Mouse (Mus musculus) stomach, postnatal 0 days (tissue): ENCODE data around the gene Meltf. TPM values are rescaled to one million over a fixed set of nuclear protein-coding genes. Genes with fewer than 3 reads are reported as not detected.

Experiments
- ATAC-seq: fragments of 200-750 bp; cut with Nextera tagmentation; 2 replicates; pipeline ENCODE4 v1.8.0; 2017; ENCODE audit not compliant: low FRiP score, low TSS enrichment
- DNase-seq: peaks from one replicate; pipeline ENCODE4 v3.0.0-alpha.2; 2016; ENCODE audit warnings: low spot score
- H3K27ac ChIP-seq: fragments of 300-500 bp; sonication (generic); replicated peaks from 2 replicates; pipeline ENCODE4 v1.5.1; 2014; ENCODE audit warnings: mild to moderate bottlenecking, control low read depth
- H3K27me3 ChIP-seq: fragments of 300-500 bp; sonication (generic); 2 replicates; pipeline ENCODE4 v1.6.1; 2014; ENCODE audit warnings: low read length; ENCODE audit not compliant: control insufficient read depth, insufficient read depth
- H3K36me3 ChIP-seq: fragments of 300-500 bp; sonication (generic); 2 replicates; pipeline ENCODE4 v1.6.1; 2014; ENCODE audit warnings: low read length, mixed read lengths; ENCODE audit not compliant: control insufficient read depth, insufficient read depth
- H3K4me1 ChIP-seq: fragments of 300-500 bp; sonication (generic); replicated peaks from 2 replicates; pipeline ENCODE4 v1.6.1; 2014; ENCODE audit warnings: antibody characterized with exemption; ENCODE audit not compliant: control insufficient read depth, insufficient read depth
- H3K4me2 ChIP-seq: fragments of 300-500 bp; sonication (generic); replicated peaks from 2 replicates; pipeline ENCODE4 v1.6.1; 2014; ENCODE audit warnings: low read depth, mild to moderate bottlenecking, control low read depth, moderate library complexity
- H3K4me3 ChIP-seq: fragments of 300-500 bp; sonication (generic); 2 replicates; pipeline ENCODE4 v1.5.1; 2014; ENCODE audit warnings: low read depth, low read length, control low read depth
- H3K9ac ChIP-seq: fragments of 300-500 bp; sonication (generic); 2 replicates; pipeline ENCODE4 v1.6.1; 2014; ENCODE audit warnings: mild to moderate bottlenecking, low read length, control low read depth, mixed read lengths
- H3K9me3 ChIP-seq: fragments of 300-500 bp; sonication (generic); 2 replicates; pipeline ENCODE4 v1.6.1; 2016; ENCODE audit warnings: low read length; ENCODE audit not compliant: control insufficient read depth
- CTCF ChIP-seq: IDR thresholded peaks from 2 replicates; pipeline ENCODE4 v1.5.1; 2016; ENCODE audit warnings: antibody characterized with exemption, low read depth, mild to moderate bottlenecking, moderate library complexity
- EP300 ChIP-seq: optimal IDR thresholded peaks from 2 replicates; pipeline ENCODE3; 2016; ENCODE audit warnings: antibody characterized with exemption
- WGBS: fragments of 180-500 bp; shearing (Covaris S2); extraction: QIAGEN DNeasy Blood & Tissue Kit; methylation state at CpG from one replicate; pipeline ENCODE4 v1.1.7; 2014; 5-methylcytosine and 5-hydroxymethylcytosine counted together
- polyA plus RNA-seq: library from polyadenylated mRNA; unstranded; fragments of >200 nt; fragmentation: Nextera tagmentation; extraction: Ambion mirVana; gene quantifications from 2 replicates; pipeline ENCODE4 v1.2.1, GENCODE M21; 2015

Meltf gene
- polyA plus RNA-seq, 1 experiment from 2014 or later: not detected

- Histone ChIP-seq H3K36me3 (no peaks in the 10 kb centered on the region), H3K9me3 (no peaks in the 10 kb centered on the region), H3K4me1 (no peaks in the 10 kb centered on the region), H3K4me3 (no peak overlapping the region), H3K27me3 (no peaks in the 10 kb centered on the region), H3K27ac (no peak overlapping the region), H3K9ac (no peak overlapping the region), H3K4me2 (no peak overlapping the region)
- ATAC-seq (no peak), DNase-seq (no peak)
- WGBS: 71% methylated on average over 9 of the region's 9 CpGs
- TF ChIP-seq CTCF (no peak), EP300 (no peak)
Measured at GRCm38 (mm10) chr16:31882381-31882908, 3.8 kb downstream of the Meltf start.

GRCm38 (mm10) chr16:31883302-31883701 lies 4.7 kb downstream of the Meltf start:
- no peak overlapping the region for H3K4me3 ChIP-seq
- no peaks in the 10 kb centered on the region for H3K9me3 ChIP-seq
- H3K4me2 ChIP-seq: no peak overlapping the region
- no peaks in the 10 kb centered on the region for H3K27me3 ChIP-seq
- ATAC-seq (no peak), DNase-seq (no peak)
- TF ChIP-seq EP300 (no peak), CTCF (no peak)
- no peaks in the 10 kb centered on the region for H3K4me1 ChIP-seq
- H3K9ac ChIP-seq: no peak overlapping the region
- H3K36me3 ChIP-seq: no peaks in the 10 kb centered on the region
- no peak overlapping the region for H3K27ac ChIP-seq
- WGBS: 58% methylated on average over 14 of the region's 14 CpGs

- WGBS: 20% methylated on average over 6 of the region's 6 CpGs
- no peak overlapping the region for H3K4me3 ChIP-seq
- DNase-seq (no peak), ATAC-seq (no peak)
- TF ChIP-seq EP300: no peak
- no peak for TF ChIP-seq CTCF
- H3K27ac ChIP-seq: no peak overlapping the region
- no peaks in the 10 kb centered on the region for H3K4me1 ChIP-seq
- H3K27me3 ChIP-seq: no peaks in the 10 kb centered on the region
- no peak overlapping the region for H3K9ac ChIP-seq
- no peaks in the 10 kb centered on the region for H3K9me3 ChIP-seq
- no peaks in the 10 kb centered on the region for H3K36me3 ChIP-seq
- no peak overlapping the region for H3K4me2 ChIP-seq
Measured at GRCm38 (mm10) chr16:31883902-31884301, 5.3 kb downstream of the Meltf start.

- 75% methylated on average over 7 of the region's 7 CpGs for WGBS
- Histone ChIP-seq H3K4me1 (no peaks in the 10 kb centered on the region), H3K36me3 (no peaks in the 10 kb centered on the region), H3K27me3 (no peaks in the 10 kb centered on the region), H3K4me3 (no peak overlapping the region), H3K27ac (no peak overlapping the region), H3K4me2 (no peak overlapping the region), H3K9me3 (no peaks in the 10 kb centered on the region), H3K9ac (no peak overlapping the region)
- TF ChIP-seq EP300 (no peak), CTCF (no peak)
- ATAC-seq: no peak
- no peak for DNase-seq
Measured at GRCm38 (mm10) chr16:31890907-31891306, 12.3 kb downstream of the Meltf start.

- no peak for DNase-seq
- no peaks in the 10 kb centered on the region for H3K9me3 ChIP-seq
- TF ChIP-seq CTCF (no peak), EP300 (no peak)
- no peak for ATAC-seq
- H3K4me1 ChIP-seq: no peaks in the 10 kb centered on the region
- H3K36me3 ChIP-seq: no peaks in the 10 kb centered on the region
- H3K4me3 ChIP-seq: no peak overlapping the region
- H3K4me2 ChIP-seq: no peak overlapping the region
- H3K27me3 ChIP-seq: no peaks in the 10 kb centered on the region
- no peak overlapping the region for H3K27ac ChIP-seq
- H3K9ac ChIP-seq: no peak overlapping the region
- WGBS: 76% methylated on average over 5 of the region's 5 CpGs
Measured at GRCm38 (mm10) chr16:31893396-31894141, 15.0 kb downstream of the Meltf start.

- peak; percentile 59 for DNase-seq
- WGBS: 15% methylated on average over 29 of the region's 29 CpGs
- no peak overlapping the region for H3K27ac ChIP-seq
- H3K9ac ChIP-seq: peak overlapping the region; percentile 23; the same call in 1 of the 2 replicates
- no peaks in the 10 kb centered on the region for H3K36me3 ChIP-seq
- no peaks in the 10 kb centered on the region for H3K4me1 ChIP-seq
- ATAC-seq: peak; percentile 63; the same call in 1 of the 2 replicates
- no peaks in the 10 kb centered on the region for H3K27me3 ChIP-seq
- no peaks in the 10 kb centered on the region for H3K9me3 ChIP-seq
- peak overlapping the region; percentile 47 for H3K4me2 ChIP-seq
- peak; percentile 55 for TF ChIP-seq CTCF
- TF ChIP-seq EP300: no peak
- peak overlapping the region; percentile 3; the same call in 1 of the 2 replicates for H3K4me3 ChIP-seq
Measured at GRCm38 (mm10) chr16:31896971-31897774, 18.6 kb downstream of the Meltf start.
